In genomic region chr9:42573180-42573579, GRCm38 (mm10) we compare ENCODE assay signal across 9 mouse cellular contexts.
A peak's percentile ranks its signal among the peaks of the same experiment; 100 is the strongest.
DNase-seq lines count a peak whose midpoint lies in the region; ATAC-seq and TF ChIP-seq lines count a peak whose summit lies in the region.
"Had no signal": no experiment of that assay in that cellular context is flagged by ENCODE, and none has a peak within 500 bp of the region (broad histone marks: within the 10 kb centered on the region; RNA-seq: fewer than 3 reads in every experiment).

No protein-coding gene starts in this region.

- H3K9me3 ChIP-seq in limb, embryonic 15.5 days: no peaks in the 10 kb centered on the region
- H3K9me3 ChIP-seq: heart, embryonic 15.5 days had no signal

- no peaks in the 10 kb centered on the region for H3K27me3 ChIP-seq in kidney, adult 2 months (replicated peaks; ENCODE audit: control insufficient read depth, insufficient read depth, low read length)
- no peaks in the 10 kb centered on the region for H3K27me3 ChIP-seq in limb, embryonic 15.5 days

- DNase-seq in 3134 (ENCODE audit: extremely low read depth, insufficient read length, low spot score): peak; percentile 7
- peak; percentile 64 for DNase-seq in ZHBTc4 (ENCODE audit: low read depth, low spot score)
- peak; percentile 62 for DNase-seq in gastrocnemius, postnatal 10 days
- peak; percentile 69 for DNase-seq in kidney, adult 2 months
- peak; percentile 67 for DNase-seq in neural tube, embryonic 10.5 days (ENCODE audit: extremely low spot score, low spot score)
- DNase-seq in testis, postnatal 10 days (ENCODE audit: low spot score): peak; percentile 80

- peak; percentile 77 for TF ChIP-seq CTCF in kidney, adult 2 months (conservative IDR thresholded peaks at IDR 0.05; ENCODE audit: insufficient read depth, insufficient read length, low read depth, low read length)

- H3K4me1 ChIP-seq in kidney, adult 2 months (ENCODE audit: control insufficient read depth, insufficient read depth, low read length): no peaks in the 10 kb centered on the region
- peaks cover 6% of the 10 kb centered on the region for H3K4me1 ChIP-seq in limb, embryonic 15.5 days
- H3K4me1 ChIP-seq: heart, embryonic 15.5 days had no signal

- no peak overlapping the region for H3K27ac ChIP-seq in kidney, adult 2 months (ENCODE audit: insufficient read depth, low read depth, low read length)
- no peak overlapping the region for H3K27ac ChIP-seq in limb, embryonic 15.5 days
- H3K27ac ChIP-seq: heart, embryonic 15.5 days had no signal

- no peak overlapping the region for H3K4me3 ChIP-seq in kidney, adult 2 months (ENCODE audit: insufficient read depth, low read depth, low read length)
- H3K4me3 ChIP-seq in limb, embryonic 15.5 days: no peak overlapping the region
- H3K4me3 ChIP-seq: heart, embryonic 15.5 days had no signal

- peak overlapping the region; percentile 29; the same call in 1 of the 2 replicates for H3K4me2 ChIP-seq in limb, embryonic 15.5 days
- H3K4me2 ChIP-seq: heart, embryonic 15.5 days had no signal

- no peak overlapping the region for H3K9ac ChIP-seq in limb, embryonic 15.5 days
- H3K9ac ChIP-seq: heart, embryonic 15.5 days had no signal

- WGBS in kidney, adult 2 months: 3% methylated on average over 6 of the region's 6 CpGs
- 8% methylated on average over 6 of the region's 6 CpGs for WGBS in limb, embryonic 15.5 days

- ATAC-seq in common myeloid progenitor, adult 5-6 weeks (replicated peaks; ENCODE audit: low read depth, poor library complexity, severe bottlenecking): peak; percentile 80
- ATAC-seq in limb, embryonic 15.5 days (ENCODE audit: insufficient number of reproducible peaks, low FRiP score, low TSS enrichment, low read depth): no peak

- TF ChIP-seq POLR2A in kidney, adult 2 months (IDR thresholded peaks at IDR 0.05; ENCODE audit: low read depth, low read length): no peak

- H3K36me3 ChIP-seq in kidney, adult 2 months (ENCODE audit: control insufficient read depth, insufficient read depth, low read length): no peaks in the 10 kb centered on the region
- no peaks in the 10 kb centered on the region for H3K36me3 ChIP-seq in limb, embryonic 15.5 days
- H3K36me3 ChIP-seq: heart, embryonic 15.5 days had no signal

Comparison
In these comparisons a context has a peak if more than half of its experiments do, and no peak if none do; other contexts are left out.
1. DNase-seq: peak in every context shown above with its lines; median percentile 80 in testis, postnatal 10 days; 69 in kidney, adult 2 months; 67 in neural tube, embryonic 10.5 days; 64 in ZHBTc4; 62 in gastrocnemius, postnatal 10 days; 7 in 3134.